Mouse (Mus musculus) 416B (cell line): Measurements from ENCODE around the gene Ino80.
"Not testable (repeated sequence)": the region's sequence is repeated elsewhere in the genome, so short reads cannot be mapped to it uniquely, and the experiment has no call there.

Experiments used
- DNase-seq: peaks from one replicate; pipeline ENCODE4 v3.0.0; 2011; ENCODE audit warnings: low read depth

The Ino80 gene

DNA sequence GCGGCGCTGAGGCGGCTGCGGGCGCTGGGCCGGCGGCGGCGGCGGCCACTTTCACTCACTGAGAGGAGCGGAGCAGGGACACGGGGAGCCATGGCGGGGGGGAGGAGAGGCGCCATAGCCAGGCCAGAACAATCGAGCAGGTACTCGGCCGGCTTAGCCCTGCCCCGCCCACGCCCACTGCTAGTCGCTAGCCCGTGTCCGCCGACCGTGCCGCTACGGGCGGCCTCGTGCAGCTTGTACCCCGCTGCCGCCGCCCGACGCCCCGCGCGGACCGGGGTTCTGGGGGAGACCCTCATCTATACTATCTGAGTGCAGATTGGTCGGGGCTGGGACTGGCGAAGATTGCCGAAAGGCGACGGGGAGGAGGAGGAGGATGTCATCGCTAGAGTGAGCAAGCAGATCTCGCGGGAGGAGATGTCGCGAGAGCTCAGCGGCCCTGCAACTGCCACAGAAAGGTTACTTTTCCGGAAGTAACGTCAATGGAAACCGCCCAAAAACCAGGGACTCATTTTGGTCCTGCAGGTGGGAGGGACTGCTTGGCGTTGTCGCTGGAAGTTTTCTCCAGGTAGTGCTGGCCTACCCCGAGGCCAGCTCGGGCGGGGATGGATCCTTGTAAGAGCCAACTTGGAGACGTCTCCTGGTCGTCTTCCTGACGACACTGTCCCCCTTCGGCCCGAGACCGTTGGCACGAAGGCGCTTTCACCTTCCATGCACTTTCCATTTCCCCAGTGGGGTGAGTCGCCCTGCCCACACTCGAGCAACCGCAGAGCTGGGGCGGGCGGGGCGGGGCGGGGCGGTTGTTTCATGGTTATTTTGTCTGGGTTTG, at the start of gene Ino80:
Gene Ino80, minus strand, starts transcription at position 117 of the 826 bp plus-strand sequence.
- peak; percentile 100 for DNase-seq

DNA sequence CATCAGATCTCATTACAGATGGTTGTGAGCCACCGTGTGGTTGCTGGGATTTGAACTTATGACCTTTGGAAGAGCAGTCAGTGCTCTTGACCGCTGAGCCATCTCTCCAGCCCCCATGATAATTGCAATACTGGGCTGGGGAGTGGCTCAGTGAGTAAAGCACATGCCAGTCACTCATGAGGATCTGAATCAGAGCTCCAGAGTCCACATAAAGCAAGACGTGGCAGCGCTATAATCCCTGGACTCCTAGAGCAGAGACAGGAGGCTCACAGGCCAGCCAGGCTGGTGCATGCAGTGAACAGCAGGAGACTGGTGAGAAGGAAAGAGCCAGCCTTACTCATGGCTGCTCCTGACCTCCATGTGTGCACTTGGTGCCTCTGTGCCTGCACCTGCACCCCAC, 47.9 kb upstream of the Ino80 start:
- DNase-seq: no peak

DNA sequence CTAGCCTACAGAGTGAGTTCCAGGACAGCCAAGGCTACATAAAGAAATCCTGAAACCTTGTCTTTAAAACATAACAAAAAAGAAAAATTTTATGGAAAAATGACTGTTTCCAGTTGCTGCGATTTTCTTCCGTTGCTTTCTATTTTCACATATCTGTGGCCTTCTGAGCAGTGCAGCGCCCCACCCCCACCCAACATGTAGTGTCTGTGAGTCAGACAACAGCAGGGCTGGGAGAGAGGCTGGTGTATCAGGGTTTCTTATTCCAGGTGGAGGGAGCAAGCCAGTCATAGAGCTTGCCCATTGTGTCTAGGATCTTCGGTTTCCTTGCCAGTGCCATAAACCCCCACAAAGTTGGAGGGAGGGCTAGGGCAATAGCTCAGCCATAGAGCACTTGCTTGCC, 46.3 kb upstream of the Ino80 start:
- DNase-seq: no peak

DNA sequence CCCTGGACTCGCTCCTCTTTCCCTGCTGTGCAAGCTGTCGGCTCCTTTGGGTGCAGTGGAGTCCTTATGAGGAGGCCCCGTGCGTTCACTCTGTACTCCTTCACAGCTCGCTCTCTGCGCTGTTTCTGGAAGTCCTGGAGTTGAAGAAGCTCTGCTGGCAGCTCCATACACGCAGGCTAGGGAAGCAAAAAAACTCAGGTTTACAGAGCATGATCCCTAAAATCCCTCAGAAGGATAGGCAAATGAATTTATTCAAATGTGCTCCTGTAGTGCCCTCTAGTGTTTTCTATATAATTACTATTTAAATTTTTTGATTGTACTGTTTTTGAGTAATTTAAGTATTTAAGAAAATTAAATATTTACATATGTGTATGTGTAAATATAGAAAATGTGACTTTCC, 43.1 kb upstream of the Ino80 start:
- peak; percentile 55 for DNase-seq

DNA sequence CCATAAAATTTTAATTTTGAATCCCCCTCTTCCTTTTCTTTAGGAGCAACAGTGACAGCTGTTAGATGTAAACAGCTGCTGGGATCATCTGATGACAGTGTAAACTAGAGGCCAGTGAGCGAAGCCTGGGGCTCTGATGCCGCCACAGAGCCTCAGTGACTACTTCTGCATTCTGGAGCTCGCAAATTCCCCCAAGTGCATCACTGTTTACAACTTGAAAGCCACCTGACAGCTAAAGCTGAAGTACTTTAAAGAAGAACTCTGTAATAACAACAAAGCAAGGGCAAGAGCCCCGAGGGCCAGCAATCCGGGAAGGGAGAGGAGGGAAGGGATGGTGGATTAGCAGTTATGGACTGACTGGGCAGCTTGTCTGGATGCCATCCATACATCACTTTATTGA, 39.3 kb upstream of the Ino80 start:
- DNase-seq: no peak

DNA sequence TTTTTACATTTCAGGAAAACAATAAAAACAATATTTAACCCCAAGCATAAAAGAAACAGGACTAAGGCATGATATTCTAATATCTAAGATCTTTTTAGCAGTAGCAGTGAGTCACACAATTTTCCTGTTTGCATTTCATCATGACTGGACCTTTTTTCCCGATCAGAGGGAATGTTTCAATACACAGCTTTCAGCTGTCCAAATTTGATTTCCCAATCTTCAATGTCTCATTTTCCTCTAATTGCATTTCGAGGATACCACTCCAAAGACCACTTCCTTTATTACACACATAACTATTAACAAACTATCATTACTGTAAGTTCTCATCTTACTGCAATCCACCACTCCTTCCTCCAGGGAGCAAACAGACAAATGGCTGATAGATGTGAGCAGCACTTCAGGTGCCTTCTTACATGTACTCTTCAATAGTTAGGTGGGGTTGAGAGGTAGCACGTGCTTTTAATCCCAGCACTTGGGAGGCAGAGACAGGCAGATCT, 36.6 kb upstream of the Ino80 start:
- peak; percentile 82 for DNase-seq

DNA sequence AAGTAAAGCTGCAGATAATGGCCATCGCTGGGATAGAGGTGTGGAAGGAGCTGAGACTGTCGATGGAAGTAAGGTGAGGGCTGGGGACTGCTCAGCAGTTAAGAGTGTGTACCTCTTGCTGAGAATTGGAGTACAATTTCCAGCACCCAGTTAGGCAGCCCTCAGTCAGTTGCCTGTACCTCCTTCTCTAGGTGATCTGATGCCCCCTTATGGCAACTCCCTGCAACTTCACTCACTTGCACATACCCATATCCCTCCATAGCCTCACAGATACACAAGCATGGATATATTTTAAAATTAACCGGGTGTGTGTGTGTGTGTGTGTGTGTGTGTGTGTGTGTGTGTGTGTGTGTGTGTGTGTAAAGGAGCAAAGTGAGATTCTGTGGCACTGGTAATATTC, 34.8 kb upstream of the Ino80 start:
- peak; percentile 69 for DNase-seq

DNA sequence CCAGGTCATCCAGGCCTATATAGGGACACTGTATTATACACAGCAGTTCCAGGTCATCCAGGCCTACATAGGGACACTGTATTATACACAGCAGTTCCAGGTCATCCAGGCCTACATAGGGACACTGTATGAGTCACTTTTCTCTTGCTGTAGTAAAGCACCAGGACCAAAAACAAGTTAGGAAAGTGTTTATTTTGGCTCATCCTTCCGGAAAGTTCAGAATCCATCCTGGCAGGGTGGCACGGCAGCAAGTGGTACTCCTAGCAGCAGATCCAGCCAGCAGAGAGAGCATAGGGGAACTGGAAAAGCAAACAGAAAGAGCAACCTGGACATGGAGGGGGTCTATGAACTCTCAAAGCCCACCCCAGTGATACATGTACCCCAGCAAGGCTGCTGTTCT, 33.4 kb upstream of the Ino80 start:
- DNase-seq: no peak

DNA sequence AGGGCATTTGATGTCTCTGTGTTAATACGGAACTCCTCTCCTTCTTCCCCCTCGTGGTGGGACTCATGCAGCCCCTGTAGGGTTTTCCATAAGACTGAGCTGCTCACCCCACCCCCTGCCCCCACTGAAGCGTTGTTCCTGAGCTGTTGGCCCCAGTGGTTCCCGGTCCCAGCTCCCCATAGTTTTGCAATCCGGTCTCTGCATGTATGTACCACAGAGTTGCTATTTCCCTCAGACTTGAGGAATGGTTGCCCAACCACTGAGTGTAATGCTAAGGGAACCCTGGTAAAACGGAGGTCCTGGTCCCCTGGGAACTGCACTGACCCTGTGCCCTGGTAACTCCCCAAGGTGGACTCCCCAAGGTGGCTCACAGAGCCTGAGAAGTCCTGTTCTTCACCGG, 31.0 kb upstream of the Ino80 start:
- not testable (repeated sequence) for DNase-seq

DNA sequence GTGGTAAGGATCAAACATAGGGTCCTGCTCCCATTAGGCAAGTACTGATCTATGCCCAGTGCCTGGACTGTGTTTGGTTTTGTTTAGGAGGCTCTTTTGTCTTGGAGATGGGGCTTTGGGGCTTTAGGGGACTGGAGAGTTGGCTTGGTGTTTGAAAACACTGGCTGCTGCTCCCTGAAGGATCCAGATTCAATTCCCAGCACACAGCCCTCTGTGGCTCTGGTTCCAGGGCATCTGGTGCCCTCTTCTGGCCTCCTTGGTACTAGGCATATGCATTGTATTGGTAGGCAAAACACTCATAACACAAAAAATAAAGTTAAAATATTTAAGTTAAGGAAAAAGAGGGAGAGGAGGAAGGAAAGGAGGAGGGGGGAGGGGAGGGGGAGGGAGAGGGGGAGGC, 29.6 kb upstream of the Ino80 start:
- peak; percentile 67 for DNase-seq

DNA sequence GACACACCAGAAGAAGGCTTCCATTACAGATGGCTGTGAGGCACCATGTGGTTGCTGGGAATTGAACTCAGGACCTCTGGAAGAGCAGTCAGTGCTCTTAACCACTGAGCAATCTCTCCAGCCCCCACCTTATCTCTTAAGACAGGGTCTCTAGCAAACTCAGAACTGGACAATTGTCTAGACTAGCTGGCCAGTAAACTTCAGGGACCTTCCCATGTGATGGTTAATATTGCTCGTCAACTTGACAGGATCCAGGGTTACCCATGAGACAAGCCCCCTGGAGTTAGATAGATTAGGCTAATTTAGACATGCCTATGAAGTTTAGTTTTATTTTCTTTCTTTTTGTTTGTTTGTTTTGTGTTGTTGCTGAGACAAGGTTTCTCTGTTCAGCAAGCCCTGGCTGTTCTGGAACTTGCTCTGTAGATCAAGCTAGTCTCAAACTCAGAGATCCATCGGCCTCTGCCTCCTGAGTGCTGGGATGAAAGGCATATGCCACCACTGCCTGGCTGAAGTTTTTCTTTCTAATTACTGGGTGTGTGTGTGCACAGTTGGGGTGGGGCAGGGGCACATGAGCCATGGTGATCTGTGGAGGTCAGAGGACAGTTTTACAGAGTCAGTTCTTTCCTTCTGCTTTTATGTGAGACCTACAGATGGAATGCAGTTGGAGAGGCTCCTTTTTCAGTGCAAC, 23.6 kb upstream of the Ino80 start:
- no peak for DNase-seq

DNA sequence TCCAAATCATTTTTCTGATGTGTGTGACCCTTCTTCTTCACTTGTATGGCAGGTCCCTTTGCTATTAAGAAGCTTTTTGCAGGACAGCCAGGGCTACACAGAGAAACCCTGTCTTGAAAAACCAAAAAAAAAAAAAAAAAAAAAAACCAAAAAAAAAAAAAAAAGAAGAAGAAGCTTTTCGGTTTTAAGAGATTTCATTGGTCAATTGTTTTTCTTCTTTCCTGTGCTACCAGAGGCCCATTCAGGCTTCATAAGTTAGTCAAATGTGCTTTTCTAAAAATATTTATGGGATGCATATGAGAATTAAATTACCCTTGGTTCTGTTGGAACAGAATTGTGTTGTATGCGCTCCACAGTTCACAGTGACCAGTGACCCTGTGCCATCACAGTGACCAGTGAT, 21.4 kb upstream of the Ino80 start:
- DNase-seq: no peak

DNA sequence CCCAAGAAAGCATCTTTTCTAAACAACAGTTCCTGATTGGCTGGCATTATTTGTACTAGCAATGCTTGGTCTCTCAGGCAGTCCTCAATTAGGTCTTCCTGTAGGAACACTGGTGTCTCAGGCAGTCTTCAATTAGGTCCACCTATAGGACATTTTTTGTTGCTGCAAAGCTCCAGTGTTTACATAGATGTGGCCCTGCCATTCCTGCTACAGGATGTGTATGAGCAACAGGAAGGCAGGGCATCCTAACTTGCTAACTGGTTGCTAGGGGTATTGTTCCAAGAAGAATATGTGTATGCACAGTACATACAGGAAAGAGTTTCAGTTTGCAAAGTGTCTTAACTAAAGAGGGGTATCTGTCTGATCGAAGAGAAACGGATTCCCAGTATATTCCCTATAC, 18.6 kb upstream of the Ino80 start:
- DNase-seq: no peak

DNA sequence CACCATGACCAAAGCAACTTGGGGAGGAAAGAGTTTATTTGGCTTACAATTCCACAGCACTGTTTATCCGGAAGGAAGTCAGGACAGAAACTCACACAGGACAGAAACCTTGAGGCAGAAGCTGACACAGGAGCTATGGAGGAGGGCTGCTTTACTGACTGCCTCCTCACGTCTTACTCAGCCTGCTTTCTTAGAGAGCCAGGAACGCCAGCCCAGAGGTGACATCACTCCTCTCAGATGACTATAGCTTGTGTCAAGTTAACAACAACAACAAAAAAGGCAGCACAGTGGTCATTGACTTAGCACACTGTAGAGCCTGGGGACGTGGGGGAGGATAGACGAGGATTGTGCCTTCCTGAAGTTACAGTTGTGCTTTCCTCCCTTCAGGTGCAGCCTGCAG, 14.5 kb upstream of the Ino80 start:
- no peak for DNase-seq

DNA sequence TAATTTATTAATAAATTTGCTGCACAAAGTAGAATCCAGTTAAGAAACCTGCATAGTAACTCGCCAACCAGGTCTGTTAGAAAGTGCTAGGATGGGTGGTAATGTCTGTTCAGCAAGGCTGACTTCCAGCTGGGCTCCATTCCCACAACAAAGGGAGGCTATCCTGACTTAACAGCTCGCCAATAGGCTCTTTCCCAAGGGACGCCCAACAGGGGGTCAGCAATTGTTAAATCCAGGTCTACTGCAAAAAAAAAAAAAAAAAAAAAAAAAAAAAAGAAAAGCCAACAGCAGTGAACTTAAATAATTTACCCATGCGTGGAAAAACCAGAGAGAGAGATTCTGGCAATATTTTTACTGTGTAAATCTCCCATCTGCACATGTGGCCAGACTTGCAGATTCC, 9.0 kb upstream of the Ino80 start:
- no peak for DNase-seq

DNA sequence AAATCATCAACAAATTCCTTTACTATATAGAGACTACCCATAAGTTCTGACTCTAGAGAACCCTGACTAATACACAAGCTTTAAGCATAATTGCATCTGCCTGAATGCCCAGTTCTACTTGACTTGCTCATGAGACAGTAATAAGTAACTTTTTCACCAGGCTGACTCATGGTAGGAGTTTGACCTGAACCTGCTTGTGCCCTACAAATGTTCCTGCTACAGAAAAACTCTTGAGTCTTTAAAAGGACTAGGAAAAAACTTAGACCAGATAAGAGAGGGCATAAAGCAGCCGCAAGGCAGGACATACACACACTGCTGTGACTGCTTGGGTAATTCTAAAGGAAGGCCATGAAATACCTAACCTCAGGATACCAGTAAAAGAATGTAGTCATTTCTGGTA, 4.8 kb upstream of the Ino80 start:
- no peak for DNase-seq

DNA sequence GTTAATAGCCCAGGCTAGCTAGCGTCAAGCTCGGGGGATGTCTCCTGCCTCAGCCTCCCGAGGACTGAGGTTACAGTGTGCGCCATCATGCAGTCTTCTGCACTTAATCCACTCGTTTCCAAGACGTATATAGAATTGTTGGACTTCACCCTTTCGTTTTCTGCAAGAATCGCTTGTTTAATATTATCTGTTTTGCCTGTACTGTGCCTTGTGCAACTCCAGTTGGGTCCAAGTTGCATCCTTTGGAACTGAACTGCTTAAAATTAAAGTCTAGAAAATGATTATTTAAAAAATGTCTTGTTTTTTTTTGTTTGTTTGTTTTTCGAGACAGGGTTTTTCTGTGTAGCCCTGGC, 886 bp upstream of the Ino80 start:
- DNase-seq: no peak

DNA sequence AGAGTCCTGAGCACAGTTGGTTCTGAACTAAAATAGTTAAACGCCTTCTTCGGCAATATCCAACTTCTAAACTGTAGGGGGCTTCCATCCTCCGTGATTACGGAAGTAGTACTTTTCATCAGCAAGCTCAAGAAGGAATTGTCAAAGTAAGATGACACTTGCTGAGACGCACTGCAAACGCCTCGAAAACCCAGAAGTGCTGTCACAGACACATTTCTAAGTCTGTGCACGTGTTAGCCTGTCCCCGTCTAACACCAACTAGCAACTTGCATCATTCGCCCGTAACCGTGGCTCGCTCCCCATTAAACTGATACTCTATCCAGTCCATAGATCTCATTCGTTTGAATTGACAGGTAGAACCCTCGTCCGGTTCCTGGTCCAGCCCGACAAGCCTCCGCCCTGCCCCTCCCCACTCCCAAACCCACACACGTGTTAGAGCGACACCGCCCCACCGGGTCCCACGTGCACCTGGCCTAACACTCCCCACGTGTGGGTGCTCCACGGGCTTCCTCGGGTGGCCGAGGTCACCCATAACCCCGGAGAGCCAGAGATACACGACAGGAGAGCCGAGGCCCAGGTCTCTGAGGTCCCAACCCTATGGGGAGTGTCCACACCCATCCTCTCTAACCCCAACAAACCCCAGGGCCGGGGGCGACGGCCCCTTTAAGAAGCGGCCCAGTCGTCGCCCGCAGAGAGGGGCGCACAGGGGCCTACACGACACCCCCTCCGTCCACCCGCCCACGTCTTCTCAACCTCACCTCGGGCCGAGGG, 681 bp downstream of the Ino80 start:
- DNase-seq: peak; percentile 86

DNA sequence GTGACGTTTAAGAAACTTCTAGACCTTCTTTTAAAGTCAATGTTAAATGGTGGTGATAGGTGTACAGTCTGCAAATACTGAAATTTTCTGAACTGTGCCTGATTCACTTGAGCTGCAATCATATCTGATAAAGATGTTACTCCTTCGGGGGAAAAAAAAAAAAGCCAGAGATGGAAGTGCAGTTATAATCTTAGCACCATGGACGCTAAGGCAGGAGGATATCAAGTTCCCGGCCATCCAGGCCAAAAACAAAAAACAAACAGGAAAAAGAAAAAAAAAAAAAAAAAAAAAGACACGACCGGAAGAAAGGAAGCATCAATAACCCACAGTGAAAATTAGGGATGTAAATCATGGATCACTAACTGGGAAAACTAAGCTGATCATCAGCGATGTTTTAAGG, 1.3 kb downstream of the Ino80 start:
- DNase-seq: no peak

DNA sequence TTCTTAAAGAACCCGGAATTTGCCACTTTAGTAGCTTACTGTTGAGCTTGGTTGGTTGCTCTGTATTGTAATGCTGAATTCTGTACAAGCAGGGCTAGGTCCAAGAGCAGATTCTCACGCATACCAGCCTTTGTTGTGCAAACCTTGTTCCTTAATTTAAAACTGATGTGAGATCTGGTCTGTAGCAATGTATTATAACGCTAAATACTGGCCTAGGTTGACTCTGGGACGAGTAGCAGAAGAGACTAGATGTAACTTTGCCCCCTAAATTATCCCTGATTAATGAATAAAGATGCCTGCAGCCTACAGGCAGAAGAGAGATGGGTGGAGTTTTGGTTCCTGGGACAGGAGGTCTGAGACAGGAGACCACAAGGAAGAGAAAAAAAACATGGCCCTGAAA, 13.5 kb downstream of the Ino80 start:
- DNase-seq: no peak

DNA sequence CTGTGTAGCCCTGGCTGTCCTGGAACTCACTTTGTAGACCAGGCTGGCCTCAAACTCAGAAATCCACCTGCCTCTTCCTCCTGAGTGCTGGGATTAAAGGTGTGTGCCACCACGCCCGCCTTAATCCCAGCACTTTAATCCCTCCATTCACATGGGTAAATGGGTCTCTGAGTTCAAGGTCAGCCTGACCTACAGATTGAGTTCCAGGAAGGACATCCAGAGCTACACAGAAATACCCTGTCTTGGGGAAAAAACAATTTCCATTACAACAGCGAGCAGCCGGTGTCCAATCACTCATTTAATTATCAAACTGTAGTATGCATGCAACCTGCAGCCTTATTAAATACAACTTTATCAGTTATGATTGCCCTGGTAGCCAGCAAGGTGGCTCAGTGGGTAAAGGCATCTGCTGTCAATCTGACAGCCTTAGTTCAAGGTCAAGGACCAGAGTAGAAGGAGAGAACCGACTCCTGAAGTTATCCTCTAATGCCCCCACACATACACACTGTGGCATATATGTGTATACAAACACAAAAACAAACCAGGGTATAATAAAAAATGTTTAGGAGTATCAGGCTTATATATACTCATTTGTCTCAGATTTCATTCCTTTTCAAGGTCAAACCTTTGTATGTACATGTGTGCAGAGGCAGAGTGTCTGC, 14.2 kb downstream of the Ino80 start:
- no peak for DNase-seq

DNA sequence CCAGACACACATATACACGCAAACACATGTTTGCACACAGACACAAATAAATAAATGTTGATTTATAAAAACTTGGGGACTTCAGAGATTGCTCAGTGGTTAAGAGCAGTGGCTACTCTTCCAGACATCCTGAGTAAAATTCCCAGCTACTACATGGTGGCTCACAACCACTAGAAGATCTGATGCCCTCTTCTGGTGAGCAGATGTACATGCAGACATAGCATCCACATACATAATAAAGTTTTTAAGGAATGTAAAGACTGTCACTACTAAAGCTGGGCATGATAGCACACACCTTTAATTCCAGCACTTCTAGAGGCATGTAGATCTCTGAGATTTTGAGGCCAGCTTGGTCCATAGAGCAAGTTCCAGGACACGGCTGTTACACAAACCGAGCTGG, 16.5 kb downstream of the Ino80 start:
- peak; percentile 26 for DNase-seq
